Mouse (Mus musculus) heart, postnatal 0 days (tissue): Measurements from ENCODE around the gene Col4a1. TPM values are rescaled to one million over a fixed set of nuclear protein-coding genes. Genes with fewer than 3 reads are reported as not detected.

Experiments used
- ATAC-seq: fragments of 200-750 bp; cut with Nextera tagmentation; 2 replicates; pipeline ENCODE4 v1.8.0; 2017; ENCODE audit warnings: low read depth, moderate number of reproducible peaks, moderate library complexity; ENCODE audit not compliant: insufficient read depth
- DNase-seq: peaks from one replicate; pipeline ENCODE4 v3.0.0-alpha.2; 2016; ENCODE audit warnings: low spot score
- H3K27ac ChIP-seq: fragments of 300-500 bp; sonication (generic); 2 replicates; pipeline ENCODE4 v1.5.1; 2014; ENCODE audit warnings: low read depth, mild to moderate bottlenecking
- H3K27me3 ChIP-seq: fragments of 300-500 bp; sonication (generic); 2 replicates; pipeline ENCODE4 v1.6.1; 2014; ENCODE audit warnings: low read length, mixed read lengths; ENCODE audit not compliant: control insufficient read depth, insufficient read depth
- H3K36me3 ChIP-seq: fragments of 300-500 bp; sonication (generic); replicated peaks from 2 replicates; pipeline ENCODE4 v1.6.1; 2014; ENCODE audit warnings: low read length, mixed read lengths; ENCODE audit not compliant: control insufficient read depth, insufficient read depth
- H3K4me1 ChIP-seq: fragments of 300-500 bp; sonication (generic); 2 replicates; pipeline ENCODE4 v1.6.1; 2014; ENCODE audit warnings: antibody characterized with exemption; ENCODE audit not compliant: control insufficient read depth, insufficient read depth
- H3K4me2 ChIP-seq: fragments of 300-500 bp; sonication (generic); 2 replicates; pipeline ENCODE4 v1.6.1; 2014; ENCODE audit warnings: low read depth, mild to moderate bottlenecking, low read length, moderate library complexity
- H3K4me3 ChIP-seq: fragments of 300-500 bp; sonication (generic); 2 replicates; pipeline ENCODE4 v1.5.1; 2014; ENCODE audit warnings: low read depth, low read length
- H3K9ac ChIP-seq: fragments of 300-500 bp; sonication (generic); replicated peaks from 2 replicates; pipeline ENCODE4 v1.6.1; 2014; ENCODE audit warnings: low read depth, low read length, mixed read lengths
- H3K9me3 ChIP-seq: fragments of 300-500 bp; sonication (generic); replicated peaks from 2 replicates; pipeline ENCODE4 v1.6.1; 2016; ENCODE audit warnings: low read length; ENCODE audit not compliant: control insufficient read depth
- CTCF ChIP-seq: IDR thresholded peaks from 2 replicates; pipeline ENCODE4 v1.5.1; 2016; ENCODE audit warnings: antibody characterized with exemption, control low read depth, low read depth
- EP300 ChIP-seq: IDR thresholded peaks from 2 replicates; pipeline ENCODE4 v1.6.1; 2016; ENCODE audit warnings: antibody characterized with exemption, low read depth
- WGBS: fragments of 180-500 bp; shearing (Covaris S2); extraction: QIAGEN DNeasy Blood & Tissue Kit; methylation state at CpG from one replicate; pipeline ENCODE4 v1.1.7; 2014; 5-methylcytosine and 5-hydroxymethylcytosine counted together
- polyA plus RNA-seq: library from polyadenylated mRNA; unstranded; fragments of >200 nt; fragmentation: Nextera tagmentation; extraction: Ambion mirVana; gene quantifications from 2 replicates; pipeline ENCODE4 v1.2.1, GENCODE M21; 2015
- total RNA-seq: library from RNA; depleted of rRNA; stranded (reverse); fragments of >200 nt; gene quantifications from 2 replicates; pipeline ENCODE4 v1.2.3, GENCODE M21; 2014; ENCODE audit warnings: low replicate concordance

Col4a1 gene
- total and polyA plus RNA-seq, 2 experiments from 2014 or later = 191 to 921 TPM

DNA sequence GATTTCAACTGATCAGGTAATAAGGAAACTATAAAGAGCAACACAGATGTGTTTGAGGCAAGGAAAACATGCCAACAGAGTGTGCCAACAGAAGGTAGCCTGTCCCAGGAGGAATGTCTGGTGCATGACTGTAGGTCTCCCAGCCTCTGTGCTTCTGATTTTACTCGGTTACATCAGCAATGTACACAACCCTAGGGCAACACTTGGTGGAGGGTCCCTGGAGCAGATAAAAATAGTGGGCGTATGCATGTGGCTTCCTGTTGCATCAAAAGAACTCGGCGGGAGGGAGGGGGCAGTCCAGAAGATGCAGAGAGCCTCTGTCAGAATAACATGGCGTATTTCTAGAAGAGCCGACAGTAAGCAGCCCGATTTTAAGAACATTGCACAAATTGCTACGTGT lies 106.1 kb downstream of the Col4a1 start:
- DNase-seq (no peak), ATAC-seq (no peak)
- WGBS = 63% methylated on average over 8 of the region's 8 CpGs
- Histone ChIP-seq H3K9me3 (no peaks in the 10 kb centered on the region), H3K27me3 (no peaks in the 10 kb centered on the region), H3K4me3 (no peak overlapping the region), H3K4me2 (no peak overlapping the region), H3K9ac (no peak overlapping the region), H3K4me1 (0 out of 2 replicates have a peak, but pooled peaks cover under 1% of the 10 kb centered on the region), H3K27ac (no peak overlapping the region), H3K36me3 (peaks cover 97% of the 10 kb centered on the region)
- no peak for TF ChIP-seq EP300
- no peak for TF ChIP-seq CTCF

DNA sequence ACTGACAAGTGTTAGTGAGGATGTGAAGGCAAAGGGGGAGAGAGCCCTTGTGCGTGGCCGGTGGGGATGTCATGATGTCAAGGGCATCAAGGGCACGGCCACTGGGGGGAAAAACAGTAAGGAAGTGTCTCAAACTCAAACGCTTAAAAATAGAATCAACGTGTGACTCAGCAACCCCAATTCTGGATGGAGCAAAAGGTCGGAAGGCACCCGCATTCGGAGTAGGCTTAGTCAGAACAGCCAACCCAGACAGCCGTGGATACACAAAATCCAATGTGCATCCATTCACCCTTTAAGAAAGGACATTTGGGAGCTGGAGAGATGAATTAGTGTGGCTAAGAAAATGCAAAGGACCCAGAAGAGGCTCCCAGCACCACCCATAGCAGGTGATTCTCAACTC lies 107.1 kb downstream of the Col4a1 start:
- Histone ChIP-seq H3K9ac (no peak overlapping the region), H3K27ac (no peak overlapping the region), H3K4me3 (no peak overlapping the region), H3K36me3 (peaks cover 97% of the 10 kb centered on the region), H3K9me3 (no peaks in the 10 kb centered on the region), H3K4me2 (no peak overlapping the region), H3K4me1 (no peaks in the 10 kb centered on the region), H3K27me3 (no peaks in the 10 kb centered on the region)
- DNase-seq (no peak), ATAC-seq (no peak)
- no peak for TF ChIP-seq CTCF
- TF ChIP-seq EP300 = no peak
- 56% methylated on average over 9 of the region's 9 CpGs for WGBS

DNA sequence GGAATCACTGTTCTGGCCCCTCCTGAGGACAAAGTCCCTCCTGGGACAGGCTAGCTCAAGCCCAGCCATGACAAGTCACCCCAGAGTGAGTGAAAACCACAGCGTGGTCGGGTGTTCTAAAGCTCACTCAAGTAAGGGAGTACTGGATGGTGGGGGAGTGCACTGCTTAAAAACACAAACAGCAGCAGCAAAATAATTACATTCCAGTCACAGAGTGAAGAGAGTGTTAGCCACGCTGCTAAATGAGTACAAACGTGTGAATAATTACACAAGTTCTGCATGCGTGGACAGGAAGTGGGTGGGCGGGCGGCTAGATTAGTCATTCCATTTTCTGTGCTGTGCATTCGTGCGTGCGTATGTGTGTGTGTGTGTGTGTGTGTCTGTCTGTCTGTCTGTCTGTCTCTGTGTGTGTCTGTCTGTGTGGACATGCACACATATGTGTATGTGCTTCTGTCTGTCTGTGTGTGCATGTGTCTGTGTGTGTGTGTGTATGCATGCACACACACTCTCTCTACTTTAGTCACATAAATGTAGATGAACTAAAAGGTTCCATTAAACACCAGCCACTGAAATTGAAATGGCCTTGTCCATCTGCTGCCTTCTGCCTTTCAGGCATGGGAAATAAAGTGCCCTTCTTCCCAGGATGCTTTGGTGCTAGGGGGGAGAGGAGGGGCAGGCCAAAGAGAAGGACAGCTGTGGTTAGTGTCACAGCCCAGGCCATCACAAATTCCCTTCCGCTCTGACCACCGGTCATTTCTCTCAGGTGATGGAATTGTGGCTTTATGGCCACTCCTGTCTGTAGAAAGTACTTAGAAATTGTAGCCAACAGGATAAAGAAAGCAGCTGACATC lies 109.1 kb downstream of the Col4a1 start:
- H3K9ac ChIP-seq = no peak overlapping the region
- no peak overlapping the region for H3K27ac ChIP-seq
- WGBS = 79% methylated on average over 12 of the region's 12 CpGs
- DNase-seq (no peak), ATAC-seq (no peak)
- no peaks in the 10 kb centered on the region for H3K27me3 ChIP-seq
- no peak for TF ChIP-seq EP300
- TF ChIP-seq CTCF = no peak
- no peak overlapping the region for H3K4me2 ChIP-seq
- H3K36me3 ChIP-seq = peaks cover 99% of the 10 kb centered on the region
- H3K9me3 ChIP-seq = no peaks in the 10 kb centered on the region
- H3K4me1 ChIP-seq = no peaks in the 10 kb centered on the region
- no peak overlapping the region for H3K4me3 ChIP-seq

GRCm38 (mm10) chr8:11198650-11199049 lies 114.0 kb downstream of the Col4a1 start:
- no peak for ATAC-seq
- Histone ChIP-seq H3K4me1 (no peaks in the 10 kb centered on the region), H3K36me3 (peaks cover 59% of the 10 kb centered on the region), H3K4me3 (no peak overlapping the region), H3K27ac (no peak overlapping the region), H3K27me3 (no peaks in the 10 kb centered on the region), H3K4me2 (no peak overlapping the region), H3K9ac (no peak overlapping the region), H3K9me3 (no peaks in the 10 kb centered on the region)
- no peak for TF ChIP-seq CTCF
- TF ChIP-seq EP300 = no peak
- no peak for DNase-seq
- 64% methylated on average over 7 of the region's 7 CpGs for WGBS

- no peaks in the 10 kb centered on the region for H3K27me3 ChIP-seq
- WGBS = 59% methylated on average over 3 of the region's 3 CpGs
- DNase-seq (no peak), ATAC-seq (no peak)
- TF ChIP-seq CTCF = no peak
- no peak for TF ChIP-seq EP300
- no peaks in the 10 kb centered on the region for H3K9me3 ChIP-seq
- no peak overlapping the region for H3K4me3 ChIP-seq
- no peak overlapping the region for H3K4me2 ChIP-seq
- H3K4me1 ChIP-seq = no peaks in the 10 kb centered on the region
- H3K27ac ChIP-seq = no peak overlapping the region
- H3K36me3 ChIP-seq = peaks cover 53% of the 10 kb centered on the region
- no peak overlapping the region for H3K9ac ChIP-seq
Measured at GRCm38 (mm10) chr8:11197988-11198387, 114.6 kb downstream of the Col4a1 start.
